8 mouse cellular contexts compared by ENCODE assay signal in the genomic region with DNA sequence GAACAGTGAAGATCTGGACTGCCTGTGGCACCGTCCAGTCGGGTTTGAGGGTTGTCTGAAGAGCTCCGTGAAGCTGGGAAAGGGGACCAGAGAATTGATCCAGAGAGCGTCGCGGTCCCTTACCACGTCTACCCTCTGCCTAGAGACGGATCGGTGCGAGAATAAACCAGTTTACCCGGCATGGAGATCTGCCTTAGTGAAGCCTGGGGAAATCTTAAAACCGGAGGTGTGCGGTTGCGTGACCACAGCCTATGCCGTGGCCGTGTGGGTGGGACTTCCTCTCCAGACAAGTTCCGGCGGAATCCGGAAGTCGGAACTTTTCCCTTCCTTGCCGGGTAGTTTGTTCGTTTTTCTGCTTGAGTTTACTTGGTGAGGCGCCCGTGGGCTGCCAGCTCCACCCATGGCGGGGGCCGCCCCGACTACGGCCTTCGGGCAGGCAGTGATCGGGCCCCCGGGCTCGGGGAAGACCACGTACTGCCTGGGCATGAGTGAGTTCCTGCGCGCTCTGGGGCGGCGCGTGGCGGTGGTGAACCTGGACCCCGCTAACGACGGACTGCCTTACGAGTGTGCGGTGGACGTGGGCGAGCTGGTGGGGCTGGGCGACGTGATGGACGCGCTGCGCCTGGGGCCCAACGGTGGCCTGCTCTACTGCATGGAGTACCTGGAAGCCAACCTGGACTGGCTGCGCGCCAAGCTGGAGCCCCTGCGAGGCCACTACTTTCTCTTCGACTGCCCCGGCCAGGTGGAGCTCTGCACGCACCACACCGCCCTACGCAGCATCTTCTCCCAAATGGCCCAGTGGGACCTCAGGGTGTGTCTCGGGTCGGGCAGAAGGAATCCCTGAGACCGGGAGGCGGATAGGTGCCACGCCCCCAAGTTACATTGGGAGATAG. TPM values are rescaled to one million over a fixed set of nuclear protein-coding genes. Genes with fewer than 3 reads are reported as not detected.
DNase-seq lines count a peak whose midpoint lies in the region; ATAC-seq and TF ChIP-seq lines count a peak whose summit lies in the region.

Gpn2 (plus strand) TSS at position 304 of the 893 bp plus-strand sequence.

- peak; percentile 85; the same call in 1 of the 2 replicates for ATAC-seq in embryonic facial prominence, embryonic 15.5 days (ENCODE audit: insufficient number of reproducible peaks, low FRiP score, low TSS enrichment, low read depth)
- peak; percentile 87 for ATAC-seq in kidney, embryonic 14.5 days (ENCODE audit: low FRiP score, low TSS enrichment)
- peak; percentile 90 for ATAC-seq in limb, embryonic 14.5 days (ENCODE audit: low FRiP score, low read depth)
- ATAC-seq in midbrain, embryonic 16.5 days = peak; percentile 93

- H3K36me3 ChIP-seq in embryonic facial prominence, embryonic 15.5 days = peaks cover 51% of the 10 kb centered on the region
- H3K36me3 ChIP-seq in kidney, embryonic 14.5 days (ENCODE audit: control insufficient read depth, insufficient read depth, low read length) = peaks cover 50% of the 10 kb centered on the region
- H3K36me3 ChIP-seq in limb, embryonic 14.5 days (ENCODE audit: control insufficient read depth, insufficient read depth, low read length) = peaks cover 67% of the 10 kb centered on the region
- peaks cover 27% of the 10 kb centered on the region for H3K36me3 ChIP-seq in midbrain, embryonic 16.5 days (ENCODE audit: control insufficient read depth, insufficient read depth, low read length)

- peak within 1 kb of the TSS; percentile 87 for H3K9ac ChIP-seq in embryonic facial prominence, embryonic 15.5 days
- peak within 1 kb of the TSS; percentile 88 for H3K9ac ChIP-seq in kidney, embryonic 14.5 days (ENCODE audit: low read depth, low read length)
- peak within 1 kb of the TSS; percentile 65 for H3K9ac ChIP-seq in limb, embryonic 14.5 days (ENCODE audit: low read depth, low read length, severe bottlenecking)
- H3K9ac ChIP-seq in midbrain, embryonic 16.5 days (ENCODE audit: low read depth, low read length) = peak within 1 kb of the TSS; percentile 89

- peaks cover 2% of the 10 kb centered on the region for H3K4me1 ChIP-seq in bone marrow, adult 2 months (ENCODE audit: control insufficient read depth, insufficient read depth, low read length)
- peaks cover 19% of the 10 kb centered on the region for H3K4me1 ChIP-seq in embryonic facial prominence, embryonic 15.5 days
- H3K4me1 ChIP-seq in kidney, embryonic 14.5 days (ENCODE audit: control insufficient read depth, insufficient read depth, low read length) = peaks cover 12% of the 10 kb centered on the region
- H3K4me1 ChIP-seq in limb, embryonic 14.5 days (ENCODE audit: control insufficient read depth, insufficient read depth, low read length) = no peaks in the 10 kb centered on the region
- peaks cover 11% of the 10 kb centered on the region for H3K4me1 ChIP-seq in midbrain, embryonic 16.5 days (ENCODE audit: control insufficient read depth, insufficient read depth, low read length)

- H3K9me3 ChIP-seq in embryonic facial prominence, embryonic 15.5 days (replicated peaks) = no peaks in the 10 kb centered on the region
- no peaks in the 10 kb centered on the region for H3K9me3 ChIP-seq in kidney, embryonic 14.5 days (ENCODE audit: control insufficient read depth, low read length)
- no peaks in the 10 kb centered on the region for H3K9me3 ChIP-seq in limb, embryonic 14.5 days (ENCODE audit: control insufficient read depth, low read length)
- no peaks in the 10 kb centered on the region for H3K9me3 ChIP-seq in midbrain, embryonic 16.5 days (replicated peaks; ENCODE audit: control insufficient read depth, low read length, poor library complexity, severe bottlenecking)

- H3K4me2 ChIP-seq in embryonic facial prominence, embryonic 15.5 days (replicated peaks) = peak within 1 kb of the TSS; percentile 100
- H3K4me2 ChIP-seq in kidney, embryonic 14.5 days (replicated peaks; ENCODE audit: low read depth, low read length) = peak within 1 kb of the TSS; percentile 99
- peak within 1 kb of the TSS; percentile 95 for H3K4me2 ChIP-seq in limb, embryonic 14.5 days (replicated peaks; ENCODE audit: low read depth, low read length, severe bottlenecking)
- H3K4me2 ChIP-seq in midbrain, embryonic 16.5 days (ENCODE audit: low read length) = peak within 1 kb of the TSS; percentile 100

- WGBS in bone marrow, adult 2 months = under 1% methylated on average over 65 of the region's 65 CpGs
- whole genome bisulfite sequencing in embryonic facial prominence, embryonic 15.5 days = 1% methylated on average over 65 of the region's 65 CpGs
- WGBS in kidney, embryonic 14.5 days = 4% methylated on average over 65 of the region's 65 CpGs
- 2% methylated on average over 63 of the region's 65 CpGs for WGBS in limb, embryonic 14.5 days
- WGBS in midbrain, embryonic 16.5 days = 2% methylated on average over 65 of the region's 65 CpGs

- peak; percentile 91 for DNase-seq in A20 (ENCODE audit: low read depth, low spot score)
- peak; percentile 74 to 82 for DNase-seq in heart, adult 9 months (ENCODE audit: low spot score in 2 of 2)
- peak; percentile 88 for DNase-seq in limb, embryonic 14.5 days (ENCODE audit: low spot score)
- peak; percentile 62 to 89 for DNase-seq in spleen, postnatal 10 days (ENCODE audit: low spot score in 2 of 2)

- peak; percentile 22; the same call in 1 of the 2 replicates for TF ChIP-seq POLR2A in bone marrow, adult 2 months (IDR thresholded peaks at IDR 0.05; ENCODE audit: borderline replicate concordance, control insufficient read depth, low read depth, low read length)
- peak; percentile 23; the same call in 1 of the 2 replicates for TF ChIP-seq POLR2A in limb, embryonic 14.5 days (IDR thresholded peaks at IDR 0.05; ENCODE audit: borderline replicate concordance, extremely low read depth, insufficient read depth, insufficient read length)

- no peaks in the 10 kb centered on the region for H3K27me3 ChIP-seq in embryonic facial prominence, embryonic 15.5 days
- H3K27me3 ChIP-seq in kidney, embryonic 14.5 days (ENCODE audit: control insufficient read depth, insufficient read depth, low read length) = no peaks in the 10 kb centered on the region
- H3K27me3 ChIP-seq in limb, embryonic 14.5 days (ENCODE audit: control insufficient read depth, insufficient read depth, low read length) = no peaks in the 10 kb centered on the region
- no peaks in the 10 kb centered on the region for H3K27me3 ChIP-seq in midbrain, embryonic 16.5 days (ENCODE audit: control insufficient read depth, insufficient read depth, low read depth, low read length)

- H3K27ac ChIP-seq in bone marrow, adult 2 months (ENCODE audit: control insufficient read depth, insufficient read depth, low read depth, low read length, poor library complexity) = peak within 1 kb of the TSS; percentile 83
- peak within 1 kb of the TSS; percentile 89 for H3K27ac ChIP-seq in embryonic facial prominence, embryonic 15.5 days (replicated peaks)
- peak within 1 kb of the TSS; percentile 80; the same call in 1 of the 2 replicates for H3K27ac ChIP-seq in kidney, embryonic 14.5 days (ENCODE audit: low read depth, low read length)
- peak within 1 kb of the TSS; percentile 43; the same call in 1 of the 2 replicates for H3K27ac ChIP-seq in limb, embryonic 14.5 days (replicated peaks; ENCODE audit: low read depth, low read length)
- peak within 1 kb of the TSS; percentile 87 for H3K27ac ChIP-seq in midbrain, embryonic 16.5 days (ENCODE audit: low read length)

- TF ChIP-seq CTCF in bone marrow, adult 2 months (IDR thresholded peaks at IDR 0.05; ENCODE audit: control insufficient read depth, insufficient read depth, low read length) = no peak

- H3K4me3 ChIP-seq in bone marrow, adult 2 months (replicated peaks; ENCODE audit: control insufficient read depth, low read depth, low read length) = peak within 1 kb of the TSS; percentile 99
- H3K4me3 ChIP-seq in embryonic facial prominence, embryonic 15.5 days (replicated peaks) = peak within 1 kb of the TSS; percentile 80
- peak within 1 kb of the TSS; percentile 97 for H3K4me3 ChIP-seq in kidney, embryonic 14.5 days (ENCODE audit: low read length)
- peak within 1 kb of the TSS; percentile 87 for H3K4me3 ChIP-seq in limb, embryonic 14.5 days (replicated peaks; ENCODE audit: low read length)
- H3K4me3 ChIP-seq in midbrain, embryonic 16.5 days (ENCODE audit: low read depth, low read length) = peak within 1 kb of the TSS; percentile 97

RNA-seq across cellular contexts. Expression of gene Gpn2, which starts in this region (rescaled TPM):
- 10.5 and 15.9 TPM in 2 replicates for polyA plus RNA-seq in bone marrow, adult 2 months (2011; ENCODE audit: insufficient read depth, insufficient read length, low replicate concordance, missing spikeins)
- polyA plus RNA-seq in embryonic facial prominence, embryonic 15.5 days (2015; fragmentation: Nextera tagmentation; extraction: Ambion mirVana) = 19.2 and 24.9 TPM in 2 replicates
- polyA plus RNA-seq in kidney, embryonic 14.5 days (2014; fragmentation: Nextera tagmentation; extraction: Ambion mirVana) = 23.6 and 23.9 TPM in 2 replicates
- polyA plus RNA-seq in limb, embryonic 14.5 days (2012; rRNA removed) = 33.2 and 42.0 TPM in 2 replicates
- 17.6 and 19.6 TPM in 2 replicates for polyA plus RNA-seq in limb, embryonic 14.5 days (2014; fragmentation: Nextera tagmentation; extraction: Ambion mirVana)
- polyA plus RNA-seq in midbrain, embryonic 16.5 days (2015; fragmentation: Nextera tagmentation; extraction: Ambion mirVana) = 16.1 and 17.0 TPM in 2 replicates

Comparison
In these comparisons a context has a peak if more than half of its experiments do, and no peak if none do; other contexts are left out.
1. Peak in every context shown above with its lines: DNase-seq, ATAC-seq, H3K4me3 ChIP-seq and H3K27ac ChIP-seq.